Mouse (Mus musculus) forebrain, postnatal 0 days (tissue): ENCODE measurements around the gene Zdhhc25. TPM values are rescaled to one million over a fixed set of nuclear protein-coding genes. Genes with fewer than 3 reads are reported as not detected.
A peak's percentile ranks its signal among the peaks of the same experiment; 100 is the strongest.

Experiments
- ATAC-seq: fragments of 200-750 bp; cut with Nextera tagmentation; 2 replicates; pipeline ENCODE4 v1.8.0; 2017; ENCODE audit warnings: mild to moderate bottlenecking, moderate library complexity
- DNase-seq: peaks from one replicate; pipeline ENCODE4 v3.0.0-alpha.2; 2015
- H3K27ac ChIP-seq: fragments of 300-500 bp; sonication (generic); 2 replicates; pipeline ENCODE4 v1.5.1; 2014; ENCODE audit warnings: low read depth, mild to moderate bottlenecking, antibody characterized with exemption, low read length, moderate library complexity, mixed read lengths
- H3K27me3 ChIP-seq: fragments of 300-500 bp; sonication (generic); 2 replicates; pipeline ENCODE4 v1.6.1; 2014; ENCODE audit warnings: mild to moderate bottlenecking, low read length, mixed read lengths; ENCODE audit not compliant: insufficient read depth
- H3K36me3 ChIP-seq: fragments of 300-500 bp; sonication (generic); 2 replicates; pipeline ENCODE4 v1.6.1; 2014; ENCODE audit warnings: mild to moderate bottlenecking, moderate library complexity; ENCODE audit not compliant: insufficient read depth
- H3K4me1 ChIP-seq: fragments of 300-500 bp; sonication (generic); 2 replicates; pipeline ENCODE4 v1.6.1; 2014; ENCODE audit warnings: antibody characterized with exemption; ENCODE audit not compliant: insufficient read depth
- H3K4me2 ChIP-seq: fragments of 300-500 bp; sonication (generic); 2 replicates; pipeline ENCODE4 v1.6.1; 2014; ENCODE audit warnings: low read depth, mild to moderate bottlenecking, moderate library complexity
- H3K4me3 ChIP-seq: fragments of 300-500 bp; sonication (generic); 2 replicates; pipeline ENCODE4 v1.5.1; 2014; ENCODE audit warnings: low read depth, low read length, mixed read lengths
- H3K9ac ChIP-seq: fragments of 300-500 bp; sonication (generic); 2 replicates; pipeline ENCODE4 v1.6.1; 2014; ENCODE audit warnings: mild to moderate bottlenecking
- H3K9me3 ChIP-seq: fragments of 300-500 bp; sonication (generic); 2 replicates; pipeline ENCODE4 v1.6.1; 2016; ENCODE audit warnings: low read length
- CTCF ChIP-seq: sonication (generic); IDR thresholded peaks from 2 replicates; pipeline ENCODE4 v1.5.1; 2016; ENCODE audit warnings: antibody characterized with exemption, control low read depth, low read depth
- WGBS: fragments of 180-500 bp; shearing (Covaris S2); extraction: QIAGEN DNeasy Blood & Tissue Kit; methylation state at CpG from one replicate; pipeline ENCODE4 v1.1.7; 2014; 5-methylcytosine and 5-hydroxymethylcytosine counted together
- polyA plus RNA-seq: library from polyadenylated mRNA; unstranded; fragments of >200 nt; fragmentation: Nextera tagmentation; extraction: Ambion mirVana; gene quantifications from 2 replicates; pipeline ENCODE4 v1.2.1, GENCODE M21; 2015
- total RNA-seq: library from RNA; depleted of rRNA; stranded (reverse); fragments of >200 nt; gene quantifications from 2 replicates; pipeline ENCODE4 v1.2.3, GENCODE M21; 2014; rRNA removed

Zdhhc25 gene
- total and polyA plus RNA-seq, 2 experiments from 2014 or later: not detected

DNA sequence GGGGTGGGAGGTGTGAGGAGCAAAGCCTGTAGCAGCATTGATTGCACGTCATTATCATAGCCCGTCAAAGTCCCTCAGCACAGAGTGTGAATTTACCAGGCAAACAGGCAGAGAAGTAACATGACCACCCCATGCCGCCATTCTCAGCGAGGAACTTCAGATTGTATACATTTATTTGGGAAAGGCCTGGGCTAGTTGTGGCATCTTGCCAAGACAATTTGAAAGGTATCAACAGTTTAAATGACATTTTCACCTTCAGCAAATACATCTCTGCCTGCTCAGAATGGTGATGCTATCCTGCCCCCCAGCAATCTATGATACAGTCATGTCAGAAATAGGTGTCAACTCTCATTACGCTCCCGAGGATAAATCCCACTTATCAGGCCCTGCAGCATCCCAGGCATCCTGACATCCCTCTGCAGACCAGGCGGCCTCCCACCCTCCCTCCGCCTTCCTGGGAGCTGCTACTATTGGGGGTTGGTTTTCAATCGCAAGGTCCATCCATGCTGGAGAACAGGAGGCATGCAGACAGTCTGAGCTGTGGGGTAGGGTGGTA, 28.8 kb downstream of the Zdhhc25 start:
- Histone ChIP-seq H3K36me3 (no peaks in the 10 kb centered on the region), H3K27me3 (no peaks in the 10 kb centered on the region), H3K9me3 (no peaks in the 10 kb centered on the region), H3K27ac (no peak overlapping the region), H3K9ac (no peak overlapping the region), H3K4me2 (no peak overlapping the region), H3K4me3 (no peak overlapping the region), H3K4me1 (no peaks in the 10 kb centered on the region)
- DNase-seq (no peak), ATAC-seq (no peak)
- TF ChIP-seq CTCF: no peak
- WGBS: 83% methylated on average over 9 of the region's 9 CpGs

DNA sequence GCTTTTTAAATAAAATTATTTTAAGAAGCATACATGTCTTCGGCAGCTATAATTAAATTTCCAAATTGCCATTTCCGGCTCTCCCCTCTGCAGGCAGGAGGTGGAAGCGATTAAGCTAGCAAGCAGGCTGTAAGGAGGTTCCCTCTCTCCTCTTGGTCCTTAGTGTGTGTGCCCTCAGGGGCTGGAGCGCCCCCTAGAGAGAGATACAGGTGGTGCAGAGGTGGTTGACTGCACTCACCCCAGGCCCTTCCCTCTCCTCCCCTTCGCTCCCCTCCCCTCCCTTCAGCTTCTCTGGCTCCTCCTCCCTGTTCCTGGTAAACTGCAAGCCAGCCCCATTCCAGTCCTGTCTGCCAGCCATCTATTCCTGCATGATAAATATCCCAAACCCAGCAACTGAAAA, 35.1 kb downstream of the Zdhhc25 start:
- DNase-seq (no peak), ATAC-seq (no peak; the same call in 1 of the 2 replicates)
- H3K4me2 ChIP-seq: no peak overlapping the region
- TF ChIP-seq CTCF: peak; percentile 40
- no peak overlapping the region for H3K27ac ChIP-seq
- 63% methylated on average over 5 of the region's 5 CpGs for WGBS
- no peaks in the 10 kb centered on the region for H3K36me3 ChIP-seq
- no peak overlapping the region for H3K9ac ChIP-seq
- no peak overlapping the region for H3K4me3 ChIP-seq
- H3K9me3 ChIP-seq: no peaks in the 10 kb centered on the region
- no peaks in the 10 kb centered on the region for H3K4me1 ChIP-seq
- H3K27me3 ChIP-seq: no peaks in the 10 kb centered on the region

DNA sequence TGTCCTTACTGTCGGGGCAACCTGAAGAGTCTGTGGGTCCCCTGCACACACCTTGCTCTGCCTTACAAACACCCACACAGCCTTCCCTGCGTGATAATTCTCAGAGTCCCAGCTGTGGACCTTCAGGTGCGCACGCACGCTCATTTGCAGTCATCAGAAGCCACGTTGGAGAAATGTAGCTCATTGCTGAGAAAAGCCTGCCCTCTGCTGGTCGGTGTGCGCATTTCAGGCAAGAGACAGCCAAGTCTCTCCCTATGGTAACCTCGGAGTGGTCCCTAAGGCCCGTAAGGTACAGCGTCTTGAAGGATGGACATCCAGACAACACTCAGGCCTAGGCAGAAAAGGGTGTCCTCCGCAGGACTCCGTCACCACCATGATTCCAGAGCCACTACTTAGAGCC, 50.9 kb downstream of the Zdhhc25 start:
- ATAC-seq (peak; percentile 79), DNase-seq (peak; percentile 91)
- 0 out of 2 replicates have a peak overlapping the region, but pooled peaks have one; percentile 23 for H3K4me2 ChIP-seq
- no peak overlapping the region for H3K4me3 ChIP-seq
- H3K36me3 ChIP-seq: no peaks in the 10 kb centered on the region
- H3K9me3 ChIP-seq: no peaks in the 10 kb centered on the region
- no peak overlapping the region for H3K9ac ChIP-seq
- TF ChIP-seq CTCF: peak; percentile 96
- H3K27ac ChIP-seq: no peak overlapping the region
- no peaks in the 10 kb centered on the region for H3K4me1 ChIP-seq
- 16% methylated on average over 13 of the region's 13 CpGs for WGBS
- H3K27me3 ChIP-seq: peaks cover 4% of the 10 kb centered on the region; the same call in 1 of the 2 replicates

Other genes with a start within 250 kb of the Zdhhc25 start
- 56.8 and 63.6 TPM in 2 replicates for gene Brd1, start 133.9 kb downstream of the Zdhhc25 start, total RNA-seq
- 10.6 and 13.0 TPM in 2 replicates for gene Brd1, start 133.9 kb downstream of the Zdhhc25 start, polyA plus RNA-seq
- gene Zbed4, start 151.4 kb downstream of the Zdhhc25 start, total RNA-seq: 21.8 and 28.7 TPM in 2 replicates
- 4.0 and 6.1 TPM in 2 replicates for gene Zbed4, start 151.4 kb downstream of the Zdhhc25 start, polyA plus RNA-seq
- 10.2 and 11.9 TPM in 2 replicates for gene Alg12, start 219.0 kb downstream of the Zdhhc25 start, total RNA-seq
- gene Alg12, start 219.0 kb downstream of the Zdhhc25 start, polyA plus RNA-seq: 5.5 and 7.6 TPM in 2 replicates
- 30.9 and 31.6 TPM in 2 replicates for gene Creld2, start 219.3 kb downstream of the Zdhhc25 start, total RNA-seq
- 40.2 and 43.9 TPM in 2 replicates for gene Creld2, start 219.3 kb downstream of the Zdhhc25 start, polyA plus RNA-seq